Mouse (Mus musculus) heart, embryonic 13.5 days (tissue): Measurements from ENCODE around the gene Psmd8. TPM values are rescaled to one million over a fixed set of nuclear protein-coding genes. Genes with fewer than 3 reads are reported as not detected.

Experiments used
- ATAC-seq: fragments of 200-750 bp; cut with Nextera tagmentation; 2 replicates; pipeline ENCODE4 v1.8.0; 2017; ENCODE audit warnings: moderate TSS enrichment; ENCODE audit not compliant: insufficient number of reproducible peaks, low FRiP score, low TSS enrichment; ENCODE audit errors: extremely low read depth
- H3K27ac ChIP-seq: fragments of 300-500 bp; sonication (generic); replicated peaks from 2 replicates; pipeline ENCODE4 v1.5.1; 2015; ENCODE audit warnings: moderate library complexity, mild to moderate bottlenecking, inconsistent platforms
- H3K27me3 ChIP-seq: fragments of 300-500 bp; sonication (generic); replicated peaks from 2 replicates; pipeline ENCODE4 v1.6.1; 2015; ENCODE audit warnings: mild to moderate bottlenecking, inconsistent platforms
- H3K36me3 ChIP-seq: fragments of 300-500 bp; sonication (generic); 2 replicates; pipeline ENCODE4 v1.6.1; 2015; ENCODE audit warnings: mild to moderate bottlenecking, inconsistent platforms
- H3K4me1 ChIP-seq: fragments of 300-500 bp; sonication (generic); 2 replicates; pipeline ENCODE4 v1.6.1; 2015; ENCODE audit warnings: inconsistent platforms
- H3K4me2 ChIP-seq: fragments of 300-500 bp; sonication (generic); 2 replicates; pipeline ENCODE4 v1.6.1; 2015; ENCODE audit warnings: inconsistent platforms, mild to moderate bottlenecking, moderate library complexity
- H3K4me3 ChIP-seq: fragments of 300-500 bp; sonication (generic); 2 replicates; pipeline ENCODE4 v1.5.1; 2015; ENCODE audit warnings: moderate library complexity, mild to moderate bottlenecking, inconsistent platforms
- H3K9ac ChIP-seq: fragments of 300-500 bp; sonication (generic); 2 replicates; pipeline ENCODE4 v1.6.1; 2015; ENCODE audit warnings: inconsistent platforms, mild to moderate bottlenecking, moderate library complexity
- H3K9me3 ChIP-seq: fragments of 300-500 bp; sonication (generic); 2 replicates; pipeline ENCODE4 v1.6.1; 2016; ENCODE audit warnings: inconsistent platforms
- WGBS: fragments of 180-500 bp; shearing (Covaris S2); methylation state at CpG from one replicate; pipeline ENCODE4 v1.1.7; 2015; ENCODE audit warnings: mixed read lengths; 5-methylcytosine and 5-hydroxymethylcytosine counted together
- polyA plus RNA-seq: library from polyadenylated mRNA; unstranded; fragments of >200 nt; fragmentation: Nextera tagmentation; extraction: Ambion mirVana; gene quantifications from 2 replicates; pipeline ENCODE4 v1.2.1, GENCODE M21; 2015

The Psmd8 gene
- polyA plus RNA-seq, 1 experiment from 2014 or later = 209 TPM

DNA sequence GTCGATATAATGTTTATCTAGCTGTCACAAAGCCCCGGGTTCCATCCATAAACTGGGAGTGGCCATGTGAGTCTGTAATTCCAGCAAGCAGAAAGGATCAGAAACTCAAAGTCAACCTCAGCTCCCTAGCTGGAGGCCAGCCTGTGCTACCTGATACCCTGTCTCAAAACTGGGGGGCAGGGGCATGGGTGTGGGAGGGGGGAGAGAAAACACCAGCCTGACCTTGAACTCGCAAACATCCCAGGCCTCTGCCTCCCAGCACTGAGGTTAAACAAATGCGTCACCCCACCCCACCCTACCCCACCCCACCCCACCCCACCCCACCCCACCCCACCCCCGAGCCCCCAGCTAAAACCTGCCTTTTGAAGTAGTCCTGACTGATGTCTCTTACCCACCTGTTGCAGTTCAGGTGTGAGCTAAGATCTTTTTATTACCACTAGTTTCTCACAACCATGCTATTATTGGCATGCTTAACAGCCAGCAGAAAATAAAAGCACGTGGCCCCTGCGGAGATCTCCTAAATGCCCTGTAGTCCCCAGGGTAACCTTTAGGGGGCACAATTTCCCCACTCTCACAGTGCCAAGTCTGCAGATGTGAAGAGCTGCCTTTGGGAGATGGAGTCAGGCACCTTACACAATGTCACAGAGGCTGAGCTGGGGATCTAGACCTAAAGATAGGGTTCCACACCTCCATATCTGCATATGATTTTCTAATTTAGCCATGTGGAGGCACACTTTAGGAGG is 54.2 kb downstream of the Psmd8 start:
- Histone ChIP-seq H3K9me3 (no peaks in the 10 kb centered on the region), H3K4me2 (no peak overlapping the region), H3K27me3 (peaks cover 22% of the 10 kb centered on the region), H3K27ac (no peak overlapping the region), H3K4me1 (peaks cover 13% of the 10 kb centered on the region), H3K36me3 (no peaks in the 10 kb centered on the region), H3K9ac (no peak overlapping the region), H3K4me3 (no peak overlapping the region)
- 21% methylated on average over 6 of the region's 7 CpGs for WGBS
- ATAC-seq = no peak

DNA sequence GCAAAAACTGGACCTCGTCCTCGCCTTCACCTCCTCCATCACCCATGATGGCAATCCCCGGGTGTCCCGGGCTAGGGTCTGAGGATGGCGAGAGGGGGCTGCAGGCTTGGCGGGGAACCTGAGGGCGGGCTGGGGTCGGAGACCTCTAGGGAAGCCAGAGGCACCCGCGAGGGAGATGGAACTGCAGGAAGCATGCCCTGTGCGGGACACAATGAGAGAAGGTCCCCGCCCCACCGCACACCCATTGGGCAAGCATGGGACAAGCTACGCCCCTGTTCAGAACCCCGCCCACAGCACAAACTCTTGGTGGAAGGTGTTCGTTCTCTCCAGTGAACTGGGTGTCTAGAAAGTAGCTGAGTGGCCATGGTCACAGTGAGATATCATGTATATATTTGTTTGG is 55.5 kb downstream of the Psmd8 start, which contains the start of gene Ryr1:
Gene Ryr1 (minus strand): TSS at position 210 of the 400 bp plus-strand sequence.
- Histone ChIP-seq H3K4me1 (peaks cover 13% of the 10 kb centered on the region), H3K4me3 (peak within 1 kb of the TSS; percentile 47), H3K27me3 (peaks cover 22% of the 10 kb centered on the region), H3K27ac (no peak within 1 kb of the TSS), H3K9me3 (no peaks in the 10 kb centered on the region), H3K9ac (peak within 1 kb of the TSS; percentile 72), H3K4me2 (peak within 1 kb of the TSS; percentile 79), H3K36me3 (no peaks in the 10 kb centered on the region)
- no peak for ATAC-seq
- under 1% methylated on average over 16 of the region's 16 CpGs for WGBS

Other genes with a start within 250 kb of the Psmd8 start
- 259 and 266 TPM in 2 replicates for gene Actn4, start 218.4 kb downstream of the Psmd8 start, polyA plus RNA-seq
- gene Eif3k, start 198.8 kb downstream of the Psmd8 start, polyA plus RNA-seq = 257 and 300 TPM in 2 replicates
- gene Map4k1, start 198.7 kb downstream of the Psmd8 start, polyA plus RNA-seq = 3.4 and 5.3 TPM in 2 replicates
- gene Ryr1, start 55.5 kb downstream of the Psmd8 start, polyA plus RNA-seq = 0.19 and 0.31 TPM in 2 replicates
- 0.56 and 0.62 TPM in 2 replicates for gene Rasgrp4, start 45.9 kb downstream of the Psmd8 start, polyA plus RNA-seq
- gene Fam98c, start 24.5 kb downstream of the Psmd8 start, polyA plus RNA-seq = 11.0 and 11.9 TPM in 2 replicates
- gene Ggn, start 10.5 kb downstream of the Psmd8 start, polyA plus RNA-seq = 0.33 and 0.48 TPM in 2 replicates
- 1.3 and 1.5 TPM in 2 replicates for gene Spred3, start 10.3 kb downstream of the Psmd8 start, polyA plus RNA-seq
- gene Catsperg1, start 33.3 kb upstream of the Psmd8 start, polyA plus RNA-seq = 0.41 and 0.42 TPM in 2 replicates
- 1.6 and 1.7 TPM in 2 replicates for gene Kcnk6, start 51.8 kb upstream of the Psmd8 start, polyA plus RNA-seq
- 107 and 117 TPM in 2 replicates for gene Yif1b, start 57.6 kb upstream of the Psmd8 start, polyA plus RNA-seq
- gene 2200002D01Rik, start 67.8 kb upstream of the Psmd8 start, polyA plus RNA-seq = 5.7 and 7.3 TPM in 2 replicates
- 111 and 116 TPM in 2 replicates for gene Spint2, start 101.2 kb upstream of the Psmd8 start, polyA plus RNA-seq
- gene Ppp1r14a, start 108.6 kb upstream of the Psmd8 start, polyA plus RNA-seq = 13.3 and 14.9 TPM in 2 replicates
- gene Dpf1, start 123.2 kb upstream of the Psmd8 start, polyA plus RNA-seq = 2.0 and 3.7 TPM in 2 replicates